Mouse (Mus musculus): Measurements from ENCODE around the gene Akr1c6. TPM values are rescaled to one million over a fixed set of nuclear protein-coding genes. Genes with fewer than 3 reads are reported as not detected.
"Not testable (repeated sequence)": the region's sequence is repeated elsewhere in the genome, so short reads cannot be mapped to it uniquely, and the experiment has no call there.

The Akr1c6 gene
- polyA plus RNA-seq (2014; fragmentation: Nextera tagmentation; extraction: Ambion mirVana), result not detected in 2 replicates

DNA sequence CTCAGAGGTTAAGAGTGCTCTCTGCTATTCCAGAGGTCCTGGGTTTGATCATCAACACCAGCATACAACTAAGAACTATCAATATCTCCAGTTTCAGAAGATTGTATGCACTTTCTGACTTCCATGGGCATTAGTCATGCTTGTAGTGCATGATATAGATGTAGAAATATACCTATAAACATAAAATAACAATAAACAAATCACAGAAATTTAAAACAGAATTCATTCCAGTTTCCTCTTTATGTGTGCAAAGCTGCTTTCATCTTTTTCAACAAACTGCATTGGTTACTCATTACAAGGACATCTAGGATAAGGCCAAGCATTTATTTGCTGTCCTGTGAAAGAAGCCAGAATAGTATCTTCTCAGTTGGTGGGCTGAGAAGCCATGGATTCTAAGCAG lies at the start of gene Akr1c6:
TSS of gene Akr1c6 (plus strand) at position 301 of the 400 bp plus-strand sequence.
- no peak within 1 kb of the TSS for H3K4me3 ChIP-seq (ENCODE audit: control insufficient read depth in 1 of 2, insufficient read depth in 1 of 2, low read depth in 1 of 2, low read length in 2 of 2)
- no peak for ATAC-seq (ENCODE audit: insufficient number of reproducible peaks, insufficient read depth, low FRiP score, low read depth)
- H3K9ac ChIP-seq (ENCODE audit: low read length), result no peak within 1 kb of the TSS
- H3K36me3 ChIP-seq (ENCODE audit: control insufficient read depth, insufficient read depth, low read length), result no peaks in the 10 kb centered on the region
- no peaks in the 10 kb centered on the region for H3K27me3 ChIP-seq (ENCODE audit: control insufficient read depth, insufficient read depth, low read length)
- no peaks in the 10 kb centered on the region for H3K4me1 ChIP-seq (ENCODE audit: control insufficient read depth in 2 of 2, insufficient read depth in 2 of 2, low read length in 2 of 2)
- H3K4me2 ChIP-seq (ENCODE audit: low read length), result no peak within 1 kb of the TSS
- H3K27ac ChIP-seq (replicated peaks in 1 of 2; ENCODE audit: control insufficient read depth in 1 of 2, insufficient read depth in 1 of 2, low read depth in 2 of 2, low read length in 2 of 2), result no peak within 1 kb of the TSS
- no peaks in the 10 kb centered on the region for H3K9me3 ChIP-seq (ENCODE audit: control insufficient read depth, low read length)

DNA sequence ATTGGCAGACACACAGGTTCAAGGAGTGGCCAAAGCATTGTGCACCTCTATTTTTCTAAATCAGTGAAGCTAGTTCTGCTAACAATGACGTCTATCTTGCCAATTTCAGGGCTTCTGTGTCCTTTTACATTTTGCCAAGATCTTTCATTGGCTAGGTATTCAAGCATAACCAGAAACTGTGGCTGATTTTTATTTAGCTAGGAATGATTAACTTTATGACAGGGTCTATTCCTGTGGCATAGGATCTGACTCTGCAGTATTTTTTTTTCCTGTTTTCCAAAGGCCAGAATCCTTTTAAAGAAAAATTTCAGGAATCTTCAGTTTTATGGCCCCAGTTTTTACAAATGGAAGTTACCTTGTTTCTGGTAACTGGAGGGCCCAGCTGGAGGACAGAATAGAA lies 49.2 kb upstream of the Akr1c6 start:
- H3K4me1 ChIP-seq (ENCODE audit: control insufficient read depth in 2 of 2, insufficient read depth in 2 of 2, low read length in 2 of 2), result no peaks in the 10 kb centered on the region
- 65% methylated on average over 1 of the region's 1 CpGs for WGBS
- H3K4me2 ChIP-seq (ENCODE audit: low read length), result no peak overlapping the region
- no peak overlapping the region for H3K27ac ChIP-seq (replicated peaks in 1 of 2; ENCODE audit: control insufficient read depth in 1 of 2, insufficient read depth in 1 of 2, low read depth in 2 of 2, low read length in 2 of 2)
- H3K27me3 ChIP-seq (ENCODE audit: control insufficient read depth, insufficient read depth, low read length), result no peaks in the 10 kb centered on the region
- no peak for ATAC-seq (ENCODE audit: insufficient number of reproducible peaks, insufficient read depth, low FRiP score, low read depth)
- no peak overlapping the region for H3K9ac ChIP-seq (ENCODE audit: low read length)
- H3K36me3 ChIP-seq (ENCODE audit: control insufficient read depth, insufficient read depth, low read length), result no peaks in the 10 kb centered on the region
- no peak overlapping the region for H3K4me3 ChIP-seq (ENCODE audit: control insufficient read depth in 1 of 2, insufficient read depth in 1 of 2, low read depth in 1 of 2, low read length in 2 of 2)
- no peaks in the 10 kb centered on the region for H3K9me3 ChIP-seq (ENCODE audit: control insufficient read depth, low read length)

DNA sequence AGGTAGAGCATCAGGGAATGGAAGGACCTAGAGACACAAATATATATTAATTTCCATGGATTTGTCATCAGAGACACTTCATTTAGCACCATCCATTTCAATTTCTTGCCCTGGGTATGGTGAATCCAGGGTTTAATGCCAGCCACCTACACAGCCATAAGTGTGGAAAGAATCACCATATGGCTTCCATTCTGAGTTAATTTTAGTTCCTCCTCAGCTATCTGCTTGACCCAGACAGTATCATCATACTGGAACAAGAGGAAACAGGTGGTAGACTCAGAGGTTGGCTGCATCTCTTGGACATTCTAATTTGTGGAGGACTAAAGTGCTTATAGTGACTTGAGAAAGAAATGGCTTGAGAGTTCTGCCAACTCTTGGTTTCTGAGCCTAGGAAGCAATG lies 48.6 kb upstream of the Akr1c6 start:
- Histone ChIP-seq H3K4me1 (ENCODE audit: control insufficient read depth in 2 of 2, insufficient read depth in 2 of 2, low read length in 2 of 2) (no peaks in the 10 kb centered on the region), H3K36me3 (ENCODE audit: control insufficient read depth, insufficient read depth, low read length) (no peaks in the 10 kb centered on the region), H3K9me3 (ENCODE audit: control insufficient read depth, low read length) (no peaks in the 10 kb centered on the region), H3K4me2 (ENCODE audit: low read length) (no peak overlapping the region), H3K27ac (replicated peaks in 1 of 2; ENCODE audit: control insufficient read depth in 1 of 2, insufficient read depth in 1 of 2, low read depth in 2 of 2, low read length in 2 of 2) (no peak overlapping the region), H3K27me3 (ENCODE audit: control insufficient read depth, insufficient read depth, low read length) (no peaks in the 10 kb centered on the region), H3K9ac (ENCODE audit: low read length) (no peak overlapping the region), H3K4me3 (ENCODE audit: control insufficient read depth in 1 of 2, insufficient read depth in 1 of 2, low read depth in 1 of 2, low read length in 2 of 2) (no peak overlapping the region)
- no peak for ATAC-seq (ENCODE audit: insufficient number of reproducible peaks, insufficient read depth, low FRiP score, low read depth)

DNA sequence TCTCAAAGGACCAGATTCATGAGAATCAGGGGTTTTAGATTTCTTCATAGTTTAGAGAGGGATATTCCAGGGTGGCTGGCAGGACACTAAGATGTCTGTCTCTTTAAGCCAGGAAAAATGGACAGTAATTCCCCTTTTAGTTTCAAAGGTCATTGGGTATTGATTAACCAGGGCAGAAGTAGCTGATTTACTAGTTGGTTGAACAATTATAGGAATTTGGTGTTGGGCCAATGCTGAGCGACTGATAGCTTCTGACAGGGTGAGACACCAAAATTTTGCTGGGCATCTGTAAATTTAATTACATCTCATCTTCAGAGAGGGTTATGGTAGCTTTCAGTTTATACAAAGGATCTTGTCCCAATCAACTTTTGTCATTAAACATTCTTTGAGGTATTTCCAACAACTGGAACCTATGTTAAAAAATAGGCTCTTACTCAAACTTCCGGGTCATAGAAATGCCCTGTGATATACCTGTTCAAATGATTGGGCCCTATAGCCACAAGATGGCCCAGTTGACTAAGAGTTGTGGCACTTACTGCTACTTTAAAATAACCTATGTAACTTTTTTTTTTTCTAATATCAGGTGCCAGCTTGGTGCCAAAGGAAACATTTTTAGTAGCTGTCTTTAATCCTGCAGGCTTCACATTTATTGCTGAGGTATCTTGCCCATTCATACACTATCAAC lies 45.2 kb upstream of the Akr1c6 start:
- Histone ChIP-seq H3K4me2 (ENCODE audit: low read length) (no peak overlapping the region), H3K27ac (replicated peaks in 1 of 2; ENCODE audit: control insufficient read depth in 1 of 2, insufficient read depth in 1 of 2, low read depth in 2 of 2, low read length in 2 of 2) (no peak overlapping the region), H3K4me1 (ENCODE audit: control insufficient read depth in 2 of 2, insufficient read depth in 2 of 2, low read length in 2 of 2) (no peaks in the 10 kb centered on the region), H3K9ac (ENCODE audit: low read length) (no peak overlapping the region), H3K9me3 (ENCODE audit: control insufficient read depth, low read length) (no peaks in the 10 kb centered on the region), H3K36me3 (ENCODE audit: control insufficient read depth, insufficient read depth, low read length) (no peaks in the 10 kb centered on the region), H3K4me3 (ENCODE audit: control insufficient read depth in 1 of 2, insufficient read depth in 1 of 2, low read depth in 1 of 2, low read length in 2 of 2) (no peak overlapping the region), H3K27me3 (ENCODE audit: control insufficient read depth, insufficient read depth, low read length) (no peaks in the 10 kb centered on the region)
- 65% methylated on average over 2 of the region's 2 CpGs for WGBS
- no peak for ATAC-seq (ENCODE audit: insufficient number of reproducible peaks, insufficient read depth, low FRiP score, low read depth)

DNA sequence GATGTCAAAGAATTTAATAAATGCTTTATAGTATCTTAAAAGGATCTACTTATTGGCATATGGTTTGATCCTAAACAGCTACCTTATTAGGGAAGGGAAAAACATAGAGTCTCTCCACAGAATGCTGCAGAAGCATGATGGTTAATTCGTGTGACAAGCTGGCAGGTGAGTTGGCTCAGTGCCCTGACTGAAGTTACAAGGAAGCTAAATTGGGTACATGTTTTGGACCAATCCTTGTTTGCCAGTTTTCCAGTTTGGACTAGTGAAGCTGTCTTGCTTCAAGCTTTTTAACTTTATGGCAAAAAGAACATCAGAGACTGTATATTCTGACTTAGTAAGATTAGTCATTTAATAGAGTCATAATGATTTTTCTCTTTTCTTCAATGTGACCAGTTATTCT lies 33.7 kb upstream of the Akr1c6 start:
- not testable (repeated sequence) for H3K9ac ChIP-seq (ENCODE audit: low read length); H3K36me3 ChIP-seq (ENCODE audit: control insufficient read depth, insufficient read depth, low read length); H3K27ac ChIP-seq (replicated peaks in 1 of 2; ENCODE audit: control insufficient read depth in 1 of 2, insufficient read depth in 1 of 2, low read depth in 2 of 2, low read length in 2 of 2); H3K4me1 ChIP-seq (ENCODE audit: control insufficient read depth in 2 of 2, insufficient read depth in 2 of 2, low read length in 2 of 2); H3K4me2 ChIP-seq (ENCODE audit: low read length); H3K27me3 ChIP-seq (ENCODE audit: control insufficient read depth, insufficient read depth, low read length); ATAC-seq (ENCODE audit: insufficient number of reproducible peaks, insufficient read depth, low FRiP score, low read depth); H3K4me3 ChIP-seq (ENCODE audit: control insufficient read depth in 1 of 2, insufficient read depth in 1 of 2, low read depth in 1 of 2, low read length in 2 of 2); H3K9me3 ChIP-seq (ENCODE audit: control insufficient read depth, low read length)
- 73% methylated on average over 1 of the region's 1 CpGs for WGBS

- H3K4me1 ChIP-seq (ENCODE audit: control insufficient read depth in 2 of 2, insufficient read depth in 2 of 2, low read length in 2 of 2), result no peaks in the 10 kb centered on the region
- H3K36me3 ChIP-seq (ENCODE audit: control insufficient read depth, insufficient read depth, low read length), result no peaks in the 10 kb centered on the region
- H3K27ac ChIP-seq (replicated peaks in 1 of 2; ENCODE audit: control insufficient read depth in 1 of 2, insufficient read depth in 1 of 2, low read depth in 2 of 2, low read length in 2 of 2), result no peak overlapping the region
- ATAC-seq (ENCODE audit: insufficient number of reproducible peaks, insufficient read depth, low FRiP score, low read depth), result no peak
- no peak overlapping the region for H3K4me2 ChIP-seq (ENCODE audit: low read length)
- no peak overlapping the region for H3K9ac ChIP-seq (ENCODE audit: low read length)
- 78% methylated on average over 2 of the region's 2 CpGs for WGBS
- no peaks in the 10 kb centered on the region for H3K9me3 ChIP-seq (ENCODE audit: control insufficient read depth, low read length)
- no peak overlapping the region for H3K4me3 ChIP-seq (ENCODE audit: control insufficient read depth in 1 of 2, insufficient read depth in 1 of 2, low read depth in 1 of 2, low read length in 2 of 2)
- no peaks in the 10 kb centered on the region for H3K27me3 ChIP-seq (ENCODE audit: control insufficient read depth, insufficient read depth, low read length)
Observed at GRCm38 (mm10) chr13:4400831-4401230, 33.3 kb upstream of the Akr1c6 start.

DNA sequence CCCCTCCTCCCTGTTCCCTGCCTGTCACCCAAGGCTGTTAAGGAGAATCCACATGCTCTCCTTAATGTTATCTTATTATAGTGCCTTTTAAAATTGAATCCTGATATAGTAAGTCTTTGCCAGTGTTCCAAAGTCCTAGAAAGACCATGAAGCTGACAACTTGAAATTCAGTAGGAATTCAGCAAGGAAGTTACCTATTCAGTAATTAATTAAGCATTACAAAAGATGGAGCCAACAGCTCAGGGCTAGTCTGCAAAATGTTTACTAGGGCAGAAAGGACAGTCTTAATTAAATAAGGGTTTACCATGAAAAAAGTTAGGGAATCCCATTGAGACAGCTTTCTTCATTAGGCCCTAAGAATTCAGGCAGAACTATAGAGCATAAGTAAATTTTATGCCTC lies 31.9 kb upstream of the Akr1c6 start:
- H3K27me3 ChIP-seq (ENCODE audit: control insufficient read depth, insufficient read depth, low read length), result no peaks in the 10 kb centered on the region
- H3K4me1 ChIP-seq (ENCODE audit: control insufficient read depth in 2 of 2, insufficient read depth in 2 of 2, low read length in 2 of 2), result no peaks in the 10 kb centered on the region
- no peak for ATAC-seq (ENCODE audit: insufficient number of reproducible peaks, insufficient read depth, low FRiP score, low read depth)
- H3K4me3 ChIP-seq (ENCODE audit: control insufficient read depth in 1 of 2, insufficient read depth in 1 of 2, low read depth in 1 of 2, low read length in 2 of 2), result no peak overlapping the region
- no peak overlapping the region for H3K27ac ChIP-seq (replicated peaks in 1 of 2; ENCODE audit: control insufficient read depth in 1 of 2, insufficient read depth in 1 of 2, low read depth in 2 of 2, low read length in 2 of 2)
- H3K9ac ChIP-seq (ENCODE audit: low read length), result no peak overlapping the region
- H3K36me3 ChIP-seq (ENCODE audit: control insufficient read depth, insufficient read depth, low read length), result no peaks in the 10 kb centered on the region
- H3K9me3 ChIP-seq (ENCODE audit: control insufficient read depth, low read length), result no peaks in the 10 kb centered on the region
- H3K4me2 ChIP-seq (ENCODE audit: low read length), result no peak overlapping the region

GRCm38 (mm10) chr13:4404726-4405125 lies 29.4 kb upstream of the Akr1c6 start:
- Histone ChIP-seq H3K9me3 (ENCODE audit: control insufficient read depth, low read length) (no peaks in the 10 kb centered on the region), H3K27me3 (ENCODE audit: control insufficient read depth, insufficient read depth, low read length) (no peaks in the 10 kb centered on the region), H3K4me2 (ENCODE audit: low read length) (no peak overlapping the region), H3K27ac (replicated peaks in 1 of 2; ENCODE audit: control insufficient read depth in 1 of 2, insufficient read depth in 1 of 2, low read depth in 2 of 2, low read length in 2 of 2) (no peak overlapping the region), H3K36me3 (ENCODE audit: control insufficient read depth, insufficient read depth, low read length) (no peaks in the 10 kb centered on the region), H3K4me3 (ENCODE audit: control insufficient read depth in 1 of 2, insufficient read depth in 1 of 2, low read depth in 1 of 2, low read length in 2 of 2) (no peak overlapping the region), H3K4me1 (ENCODE audit: control insufficient read depth in 2 of 2, insufficient read depth in 2 of 2, low read length in 2 of 2) (no peaks in the 10 kb centered on the region), H3K9ac (ENCODE audit: low read length) (no peak overlapping the region)
- ATAC-seq (ENCODE audit: insufficient number of reproducible peaks, insufficient read depth, low FRiP score, low read depth), result no peak

Data from heart, embryonic 14.5 days (tissue).